Mouse (Mus musculus) urinary bladder, adult 2 months (tissue): ENCODE results near the gene Zfp651. TPM values are rescaled to one million over a fixed set of nuclear protein-coding genes. Genes with fewer than 3 reads are reported as not detected.

ENCODE experiments used
- DNase-seq: peaks from one replicate; pipeline ENCODE4 v3.0.0; 2022; ENCODE audit warnings: low spot score
- polyA plus RNA-seq: library from polyadenylated mRNA; depleted of rRNA; stranded (reverse); fragments of >200 nt; gene quantifications from 2 replicates; pipeline ENCODE4 v1.2.3, GENCODE M21; 2012; rRNA removed

Zfp651 gene
- 55.2 and 76.1 TPM in 2 replicates for polyA plus RNA-seq

- DNase-seq = peak; percentile 48
Observed at GRCm38 (mm10) chr9:121759091-121760081, at the start of gene Zfp651. Gene Zfp651, plus strand, starts transcription at chr9:121759330.

DNA sequence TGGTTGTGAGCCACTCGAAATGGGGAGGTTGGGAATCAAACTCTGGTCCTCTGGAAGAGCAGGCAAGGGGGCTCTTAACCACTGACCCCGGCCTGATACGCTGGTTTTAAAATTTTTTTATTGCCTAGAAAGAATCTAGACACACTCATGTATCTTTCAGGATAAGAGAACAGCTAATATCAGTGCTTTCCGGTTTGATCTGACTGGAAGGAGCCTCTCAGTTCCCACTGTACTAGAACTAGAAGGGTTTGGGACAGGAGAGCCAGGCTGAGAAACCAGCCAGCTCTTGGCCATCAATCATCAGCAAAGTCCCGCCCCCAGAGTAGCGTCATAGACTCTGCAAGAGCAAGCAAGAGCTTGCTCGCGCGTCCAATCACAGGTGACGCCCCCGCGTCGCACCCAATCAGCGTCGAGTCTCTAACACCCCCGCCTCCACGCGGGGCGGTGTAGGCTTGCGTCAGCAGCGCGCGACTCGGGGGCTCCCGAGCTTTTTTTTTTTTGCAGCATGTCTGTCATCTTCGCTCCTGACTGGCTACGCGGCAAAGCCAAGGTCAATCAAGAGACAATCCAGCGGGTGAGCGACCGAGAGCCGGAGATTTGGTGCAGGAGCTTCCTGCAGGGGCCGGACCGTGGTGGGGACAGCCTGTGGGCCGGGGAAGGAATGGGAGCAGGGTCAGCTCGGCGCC is 49.1 kb upstream of the Zfp651 start, which contains the start of gene Ss18l2:
Gene Ss18l2, plus strand, starts transcription at position 432 of the 686 bp plus-strand sequence.
- peak; percentile 75 for DNase-seq

DNA sequence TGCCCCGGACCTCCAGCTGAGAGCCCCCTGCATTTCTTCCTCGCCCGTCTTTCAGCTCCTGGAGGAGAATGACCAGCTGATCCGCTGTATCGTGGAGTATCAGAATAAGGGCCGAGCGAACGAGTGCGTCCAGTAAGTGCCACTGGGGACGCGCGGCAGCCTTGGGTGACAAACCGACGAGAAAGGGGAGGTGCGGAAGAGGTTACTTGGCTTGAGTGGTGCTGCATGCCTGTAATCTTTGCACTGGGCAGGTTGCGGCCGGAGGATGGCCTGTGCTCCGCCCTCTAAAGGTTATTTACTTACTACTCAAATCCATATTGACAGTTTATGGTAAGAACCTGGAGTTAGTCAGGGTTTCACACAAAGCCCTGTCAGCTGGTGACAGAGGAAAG is 48.5 kb upstream of the Zfp651 start:
- DNase-seq = peak; percentile 63

GRCm38 (mm10) chr9:121717048-121717447 is 42.1 kb upstream of the Zfp651 start:
- DNase-seq = no peak

DNA sequence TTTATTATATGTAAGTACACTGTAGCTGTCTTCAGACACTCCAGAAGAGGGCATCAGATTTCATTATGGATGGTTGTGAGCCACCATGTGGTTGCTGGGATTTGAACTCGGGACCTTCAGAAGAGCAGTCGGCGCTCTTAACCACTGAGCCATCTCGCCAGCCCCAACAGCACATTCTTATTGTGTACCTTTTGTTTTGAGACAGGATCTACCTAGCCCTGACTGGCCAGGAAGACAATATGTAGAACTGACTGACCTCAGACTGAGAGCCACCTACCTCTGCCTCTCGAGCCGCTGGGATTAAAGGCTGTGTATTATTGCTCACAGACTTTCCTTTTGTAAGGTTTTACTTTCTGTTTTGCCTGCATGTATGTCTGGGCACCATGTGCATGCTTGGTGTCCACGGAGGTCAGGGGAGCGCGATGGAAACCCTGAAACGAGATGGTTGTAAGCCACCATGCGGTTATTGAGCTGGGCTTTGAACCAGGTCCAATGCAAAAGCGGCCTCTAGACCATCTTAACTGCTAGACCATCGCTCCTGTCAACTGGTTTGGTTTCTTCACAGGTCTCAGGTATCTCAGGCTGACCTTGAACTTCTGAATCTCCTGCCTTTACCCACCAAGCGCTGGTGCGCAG is 40.9 kb upstream of the Zfp651 start:
- no peak for DNase-seq

DNA sequence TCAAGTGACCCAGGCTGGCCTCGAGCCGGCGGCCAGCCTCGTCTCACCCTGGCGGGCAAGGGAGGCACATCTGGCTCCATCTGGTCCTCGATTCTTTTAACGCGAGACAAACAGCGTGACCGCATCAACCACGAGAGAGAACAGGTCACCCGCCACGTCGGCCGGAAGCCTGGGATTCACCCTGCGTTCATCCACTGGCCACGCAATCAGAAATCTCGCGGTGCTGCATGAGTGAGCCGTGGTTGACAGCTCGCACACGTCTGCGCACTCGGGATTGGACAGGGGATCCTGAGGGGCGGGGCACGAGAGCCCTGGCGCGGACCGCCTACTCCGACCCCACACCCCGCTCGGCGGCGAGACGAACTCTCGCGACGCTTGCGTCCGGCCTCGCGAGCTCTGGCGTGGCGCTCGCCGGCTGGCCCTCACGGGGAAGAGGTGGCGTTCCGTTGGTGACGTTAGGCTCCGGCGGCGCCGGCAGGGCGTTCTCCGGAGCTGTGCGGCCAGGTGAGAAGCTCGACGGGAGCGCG is 40.3 kb upstream of the Zfp651 start, which contains the start of gene Nktr:
Gene Nktr, plus strand, starts transcription at position 378 of the 527 bp plus-strand sequence.
- DNase-seq = peak; percentile 92

- DNase-seq = no peak
Observed at GRCm38 (mm10) chr9:121719347-121720331, 39.5 kb upstream of the Zfp651 start.

DNA sequence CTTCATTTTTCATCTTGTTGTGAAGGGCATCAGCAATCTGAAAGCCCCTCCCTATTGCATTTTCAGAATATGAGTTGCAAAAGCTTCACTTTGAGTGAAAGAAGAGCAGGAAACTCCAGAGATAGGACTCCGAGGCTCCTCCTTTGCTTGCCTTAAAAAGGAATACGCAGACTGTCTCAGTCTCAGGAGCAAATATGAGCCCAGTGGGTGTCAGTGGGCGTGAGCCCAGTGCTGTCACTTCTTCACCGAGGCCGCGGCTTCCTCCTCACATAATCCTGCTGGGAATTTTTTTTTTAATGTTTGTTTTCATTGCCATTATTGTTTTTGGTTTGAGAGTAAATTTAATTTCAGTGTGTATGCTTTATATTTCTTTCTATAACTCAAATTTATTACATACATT is 18.6 kb upstream of the Zfp651 start:
- no peak for DNase-seq

- no peak for DNase-seq
Observed at GRCm38 (mm10) chr9:121741168-121741567, 18.0 kb upstream of the Zfp651 start.

DNA sequence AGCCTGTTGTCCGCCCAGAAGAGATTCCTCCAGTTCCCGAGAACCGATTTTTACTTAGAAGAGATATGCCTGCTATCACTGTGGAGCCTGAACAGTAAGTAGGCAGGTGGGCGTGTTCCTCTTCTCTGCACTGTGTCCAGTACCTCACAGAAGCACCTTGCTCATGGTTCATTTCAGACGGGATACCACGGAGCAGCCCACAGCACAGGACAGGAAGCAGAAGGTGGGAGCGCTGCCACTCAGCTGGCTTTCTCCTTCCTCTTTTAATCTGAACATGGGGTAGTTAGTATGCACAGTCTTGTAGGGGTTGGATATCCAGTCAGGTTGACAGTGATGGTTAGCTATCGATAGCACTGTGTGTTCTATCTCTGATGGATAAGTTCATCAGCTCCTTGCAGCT is 15.1 kb upstream of the Zfp651 start:
- DNase-seq = no peak

- no peak for DNase-seq
Observed at GRCm38 (mm10) chr9:121752774-121753173, 6.4 kb upstream of the Zfp651 start.

GRCm38 (mm10) chr9:121754624-121755023 is 4.5 kb upstream of the Zfp651 start:
- DNase-seq = no peak

- DNase-seq = no peak
Observed at GRCm38 (mm10) chr9:121756785-121757184, 2.3 kb upstream of the Zfp651 start.

- DNase-seq = no peak
Observed at GRCm38 (mm10) chr9:121757432-121757831, 1.7 kb upstream of the Zfp651 start.

DNA sequence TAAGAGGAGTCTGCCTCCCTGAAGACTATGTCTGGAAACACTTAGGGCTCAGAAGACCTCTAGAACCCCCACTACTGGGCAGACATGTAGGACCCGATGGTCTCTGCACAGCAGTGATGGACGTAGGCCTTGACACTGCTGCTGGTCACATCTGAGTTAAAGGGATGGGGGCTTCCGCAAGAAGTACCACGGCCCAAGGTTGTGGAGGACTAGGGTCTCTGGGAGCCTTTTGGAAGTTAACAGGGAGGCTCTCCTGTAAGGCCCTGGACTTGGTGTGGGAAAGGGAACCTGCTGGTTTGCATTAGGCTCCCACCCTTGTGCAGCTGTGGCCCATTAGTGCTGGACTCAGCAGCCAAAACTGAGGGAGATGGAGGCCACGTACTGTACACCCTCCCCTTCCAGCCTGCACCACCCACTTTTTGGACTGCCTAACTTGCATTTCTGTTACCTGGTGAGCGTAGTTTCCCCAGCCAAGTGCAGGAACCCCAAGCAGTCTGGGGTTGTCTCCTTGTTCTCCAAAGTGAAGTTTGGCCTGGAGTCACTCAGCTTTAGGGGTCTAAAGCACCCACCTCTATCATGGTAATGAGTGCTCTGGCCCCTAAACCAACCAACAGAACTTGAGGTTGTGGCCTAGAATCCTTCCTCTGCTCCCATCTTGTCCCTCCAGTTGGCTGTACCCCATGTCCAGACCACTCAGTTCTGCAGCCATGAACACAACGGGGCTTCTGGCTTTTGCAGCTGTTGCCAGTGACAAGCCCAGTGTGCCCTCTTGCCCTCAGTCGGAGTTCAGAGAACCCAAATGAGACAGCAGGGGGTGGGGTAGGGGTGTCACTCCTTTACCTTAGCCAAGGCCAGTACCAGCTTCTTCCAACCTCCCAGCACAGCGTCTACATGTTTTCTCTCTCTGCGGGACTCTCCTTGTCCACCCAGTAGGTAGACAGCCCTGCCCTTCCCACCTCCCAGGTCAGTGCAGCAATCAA is 1.0 kb upstream of the Zfp651 start:
- DNase-seq = no peak

DNA sequence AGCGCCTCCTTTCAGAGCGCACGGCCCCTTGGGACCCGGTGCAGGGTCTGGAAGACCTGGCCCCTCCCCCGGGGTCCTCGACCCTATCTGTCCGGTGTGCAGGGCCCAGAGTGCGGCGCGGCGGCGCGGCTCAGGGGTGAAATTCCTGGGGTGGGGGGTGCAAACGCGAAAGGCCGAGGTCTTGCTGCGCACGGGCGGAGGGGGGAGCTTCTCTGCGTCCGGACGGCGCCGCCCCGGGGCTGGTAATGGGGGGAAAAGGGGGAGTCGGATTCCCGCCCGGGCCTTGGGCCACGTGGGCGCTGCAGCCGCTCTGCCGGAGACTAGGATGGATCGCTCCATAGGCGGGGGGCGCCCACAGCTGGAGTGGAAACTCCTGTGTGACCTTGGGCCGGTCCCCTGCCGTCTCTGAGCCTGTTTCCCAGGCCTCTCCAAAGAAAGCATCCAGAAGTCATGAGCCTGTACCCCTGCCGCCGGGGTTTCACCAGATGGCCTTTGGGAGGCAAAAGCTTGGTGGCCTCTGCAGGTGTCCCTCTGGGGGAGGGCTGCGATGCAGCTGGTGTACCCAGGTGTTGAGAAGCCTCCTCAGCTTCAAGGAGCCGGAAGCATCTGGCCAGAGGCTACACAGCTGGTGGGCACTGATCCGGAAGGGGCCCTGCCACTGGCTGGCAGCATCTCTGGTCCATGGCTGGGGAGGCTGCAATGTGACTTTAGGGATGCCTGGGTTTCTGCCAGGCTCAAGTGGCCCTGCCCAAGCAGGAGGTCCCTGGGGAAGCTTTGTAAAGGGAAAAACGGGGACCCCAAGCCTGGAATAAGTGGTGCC is 1.4 kb downstream of the Zfp651 start:
- DNase-seq = peak; percentile 72

GRCm38 (mm10) chr9:121761091-121761665 is 2.0 kb downstream of the Zfp651 start:
- no peak for DNase-seq

- no peak for DNase-seq
Observed at GRCm38 (mm10) chr9:121761787-121762186, 2.7 kb downstream of the Zfp651 start.
